Mouse (Mus musculus) layer of hippocampus, postnatal 14 days (tissue): ENCODE results near the gene Dip2a. TPM values are rescaled to one million over a fixed set of nuclear protein-coding genes. Genes with fewer than 3 reads are reported as not detected.

Experiments used
- DNase-seq, 2 experiments: peaks; one replicate each; pipeline ENCODE4 v3.0.0; 2021 to 2022; ENCODE audit warnings: low spot score in 2 of 2, mixed read lengths in 1 of 2
- total RNA-seq, 2 experiments: library from RNA; stranded (reverse); gene quantifications; 2 replicates each; pipeline ENCODE4 v1.2.3; 2021

Gene Dip2a
- total RNA-seq, 2 experiments from 2014 or later = 55.0 to 65.6 TPM

GRCm38 (mm10) chr10:76316194-76316593 is 28.9 kb downstream of the Dip2a start:
- no peak for DNase-seq

GRCm38 (mm10) chr10:76306738-76307137 is 38.4 kb downstream of the Dip2a start:
- DNase-seq = no peak

- no peak for DNase-seq
These were observed 45.0 kb downstream of the Dip2a start for GRCm38 (mm10) chr10:76300133-76300532.

GRCm38 (mm10) chr10:76293222-76293621 is 51.9 kb downstream of the Dip2a start:
- DNase-seq = no peak

- no peak for DNase-seq
These were observed 55.0 kb downstream of the Dip2a start for GRCm38 (mm10) chr10:76289936-76290671.

GRCm38 (mm10) chr10:76289052-76289451 is 56.0 kb downstream of the Dip2a start:
- DNase-seq = no peak

GRCm38 (mm10) chr10:76288268-76288993 is 56.7 kb downstream of the Dip2a start:
- no peak for DNase-seq

- DNase-seq = no peak
These were observed 66.5 kb downstream of the Dip2a start for GRCm38 (mm10) chr10:76278541-76279097.

- no peak for DNase-seq
These were observed 69.8 kb downstream of the Dip2a start for GRCm38 (mm10) chr10:76275256-76275655.

- no peak for DNase-seq
These were observed 73.9 kb downstream of the Dip2a start for GRCm38 (mm10) chr10:76271238-76271637.

GRCm38 (mm10) chr10:76262431-76262830 is 82.7 kb downstream of the Dip2a start:
- DNase-seq = no peak

- no peak for DNase-seq
These were observed 83.6 kb downstream of the Dip2a start for GRCm38 (mm10) chr10:76261447-76261846.

GRCm38 (mm10) chr10:76260358-76261059 is 84.6 kb downstream of the Dip2a start:
- peak in 1 of 2 experiments; percentile 21 for DNase-seq

GRCm38 (mm10) chr10:76259566-76260232 is 85.4 kb downstream of the Dip2a start:
- DNase-seq = no peak

- DNase-seq = peak in 1 of 2 experiments; percentile 26
These were observed 87.2 kb downstream of the Dip2a start for GRCm38 (mm10) chr10:76257719-76258390.

GRCm38 (mm10) chr10:76257231-76257630 is 87.9 kb downstream of the Dip2a start:
- no peak for DNase-seq

- no peak for DNase-seq
These were observed 89.5 kb downstream of the Dip2a start for GRCm38 (mm10) chr10:76255617-76256016.

GRCm38 (mm10) chr10:76253536-76253935 is 91.6 kb downstream of the Dip2a start, which contains the start of gene S100b:
Gene S100b, plus strand, starts transcription at chr10:76253853.
- peak; percentile 44 to 59 for DNase-seq

- DNase-seq = no peak
These were observed 92.0 kb downstream of the Dip2a start for GRCm38 (mm10) chr10:76253079-76253478.

- DNase-seq = no peak
These were observed 94.2 kb downstream of the Dip2a start for GRCm38 (mm10) chr10:76250870-76251269.
